Mouse (Mus musculus) lung, adult 10 weeks (tissue): ENCODE results near the gene Cyp2j13. TPM values are rescaled to one million over a fixed set of nuclear protein-coding genes. Genes with fewer than 3 reads are reported as not detected.

Source experiments
- polyA plus RNA-seq: library from polyadenylated mRNA; stranded (reverse); fragments of 350-450 nt; fragmentation: Illumina TruSeq; extraction: RNeasy Lipid Tissue Mini Kit (QIAGEN cat#74804); gene quantifications from one replicate; pipeline ENCODE4 v1.2.3, GENCODE M21; 2014; ENCODE audit warnings: low read depth, low replicate concordance; ENCODE audit not compliant: insufficient read depth

Cyp2j13 gene
- polyA plus RNA-seq = not detected

DNA sequence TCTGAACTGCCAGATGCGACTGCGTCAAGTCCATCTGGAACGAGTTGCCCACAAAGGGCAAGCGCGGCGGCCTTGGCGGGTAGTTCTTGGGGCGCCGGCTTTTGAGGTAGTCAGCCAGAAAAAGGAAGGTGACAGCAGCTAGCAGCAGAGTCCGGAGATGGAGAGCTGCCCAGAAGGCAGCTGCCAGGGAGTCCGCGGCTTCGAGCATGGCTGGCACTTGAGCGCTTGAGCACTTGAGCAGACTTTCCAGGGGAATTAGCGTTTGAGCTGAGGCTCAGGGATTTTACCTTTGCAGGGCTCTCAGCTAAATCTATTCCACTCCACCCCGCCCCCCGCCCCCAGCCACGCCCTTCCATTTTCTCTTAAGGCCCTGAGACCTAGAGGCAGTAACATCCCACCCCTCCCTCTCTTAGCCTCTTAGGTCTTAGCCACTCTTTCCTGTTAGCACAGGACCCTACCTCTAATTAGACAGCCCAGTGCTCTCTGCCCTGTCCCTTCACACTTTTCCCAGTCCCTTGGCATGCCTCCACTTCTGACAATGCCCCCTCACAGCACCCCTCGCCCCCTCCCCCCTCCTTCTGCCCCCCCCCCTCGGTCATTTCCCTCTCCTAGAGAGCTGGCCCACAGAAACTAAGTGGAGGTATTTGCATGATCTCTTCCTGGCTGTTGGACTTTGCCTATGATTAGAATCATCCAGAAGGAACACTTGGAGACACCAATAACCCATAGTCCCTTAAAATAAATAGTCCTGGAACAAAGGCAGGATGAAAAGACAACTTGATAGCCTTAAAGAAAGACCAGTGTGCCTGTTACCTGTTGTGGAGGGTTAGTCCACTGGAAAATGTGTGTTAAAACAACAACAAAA is at the start of gene Cyp2j13:
TSS of gene Cyp2j13 (minus strand) at position 286 of the 865 bp plus-strand sequence.

Other genes with a start within 250 kb of the Cyp2j13 start
- 4.5 TPM for gene Hook1, start 110.3 kb downstream of the Cyp2j13 start, polyA plus RNA-seq
- gene Cyp2j12, start 63.6 kb upstream of the Cyp2j13 start, polyA plus RNA-seq = not detected
- not detected for gene Cyp2j7, start 159.1 kb upstream of the Cyp2j13 start, polyA plus RNA-seq